Mouse (Mus musculus) liver, postnatal 0 days (tissue): ENCODE results near the gene Ccdc124.

Source experiments
- CTCF ChIP-seq: sonication (generic); IDR thresholded peaks from 2 replicates; pipeline ENCODE4 v1.5.1; 2016; ENCODE audit warnings: antibody characterized with exemption, low read depth
- EP300 ChIP-seq: IDR thresholded peaks from 2 replicates; pipeline ENCODE4 v1.6.1; 2016; ENCODE audit warnings: antibody characterized with exemption, low read depth, mild to moderate bottlenecking

GRCm38 (mm10) chr8:70884683-70885082, 10.9 kb upstream of the Ccdc124 start:
- TF ChIP-seq CTCF (no peak), EP300 (no peak)
